ENCODE assay signal across 9 mouse cellular contexts in the genomic region with DNA sequence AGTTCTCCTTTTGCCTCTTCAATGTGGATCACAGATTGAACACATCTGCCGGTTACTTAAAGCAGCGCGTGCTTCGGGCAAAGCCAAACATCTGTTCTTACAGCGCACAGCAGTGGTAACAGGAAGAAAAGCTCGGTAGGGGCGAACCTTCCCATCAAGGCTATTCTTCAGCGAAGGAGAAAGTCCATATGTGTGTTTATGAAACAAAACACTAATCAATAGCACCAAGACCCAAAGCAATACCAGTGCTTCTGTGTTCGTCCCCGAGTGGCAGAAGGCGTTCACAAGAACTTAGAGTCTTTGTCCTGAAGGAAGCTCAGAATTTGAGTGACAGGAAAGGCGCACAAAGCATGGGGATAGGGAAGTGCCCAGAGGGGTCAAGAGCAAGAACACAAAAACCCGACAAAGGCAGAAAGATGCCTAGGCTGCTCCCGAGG. TPM values are rescaled to one million over a fixed set of nuclear protein-coding genes. Genes with fewer than 3 reads are reported as not detected.
A peak's percentile ranks its signal among the peaks of the same experiment; 100 is the strongest.
DNase-seq lines count a peak whose midpoint lies in the region; ATAC-seq and TF ChIP-seq lines count a peak whose summit lies in the region.
"Had no signal": no experiment of that assay in that cellular context is flagged by ENCODE, and none has a peak within 500 bp of the region (broad histone marks: within the 10 kb centered on the region; RNA-seq: fewer than 3 reads in every experiment).

No protein-coding gene starts in this region.

- no peaks in the 10 kb centered on the region for H3K27me3 ChIP-seq in kidney, postnatal 0 days (ENCODE audit: insufficient read depth, low read length)
- peaks cover 17% of the 10 kb centered on the region for H3K27me3 ChIP-seq in forebrain, embryonic 10.5 days (ENCODE audit: poor library complexity, severe bottlenecking)
- no peaks in the 10 kb centered on the region for H3K27me3 ChIP-seq in intestine, embryonic 16.5 days (replicated peaks; ENCODE audit: control insufficient read depth, insufficient read depth, low read length)
- no peaks in the 10 kb centered on the region for H3K27me3 ChIP-seq in neural tube, embryonic 12.5 days (replicated peaks)

- no peak for ATAC-seq in kidney, postnatal 0 days (replicated peaks; ENCODE audit: low FRiP score, low read depth)
- ATAC-seq in intestine, embryonic 16.5 days, result no peak; the same call in 1 of the 2 replicates
- no peak for ATAC-seq in neural tube, embryonic 12.5 days (ENCODE audit: low FRiP score, low read depth)

- H3K4me3 ChIP-seq in kidney, postnatal 0 days (replicated peaks; ENCODE audit: low read depth, low read length), result no peak overlapping the region
- peak overlapping the region; percentile 19 for H3K4me3 ChIP-seq in forebrain, embryonic 10.5 days
- H3K4me3 ChIP-seq in intestine, embryonic 16.5 days (ENCODE audit: low read length), result no peak overlapping the region
- H3K4me3 ChIP-seq in neural tube, embryonic 12.5 days, result no peak overlapping the region
- H3K4me3 ChIP-seq: erythroblast, embryonic 14.5 days had no signal

- H3K4me1 ChIP-seq in kidney, postnatal 0 days (replicated peaks; ENCODE audit: insufficient read depth, low read length), result peaks cover 7% of the 10 kb centered on the region
- H3K4me1 ChIP-seq in forebrain, embryonic 10.5 days, result peaks cover 56% of the 10 kb centered on the region
- no peaks in the 10 kb centered on the region for H3K4me1 ChIP-seq in intestine, embryonic 16.5 days (ENCODE audit: control insufficient read depth, insufficient read depth, low read length)
- H3K4me1 ChIP-seq in neural tube, embryonic 12.5 days, result peaks cover 16% of the 10 kb centered on the region; the same call in 1 of the 2 replicates

- H3K9me3 ChIP-seq in kidney, postnatal 0 days (replicated peaks; ENCODE audit: low read length), result no peaks in the 10 kb centered on the region
- no peaks in the 10 kb centered on the region for H3K9me3 ChIP-seq in forebrain, embryonic 10.5 days
- H3K9me3 ChIP-seq in intestine, embryonic 16.5 days (ENCODE audit: control insufficient read depth, low read length), result no peaks in the 10 kb centered on the region; the same call in 1 of the 2 replicates
- H3K9me3 ChIP-seq in neural tube, embryonic 12.5 days, result no peaks in the 10 kb centered on the region

- H3K36me3 ChIP-seq in kidney, postnatal 0 days (ENCODE audit: insufficient read depth, low read length), result peaks cover 8% of the 10 kb centered on the region
- peaks cover 17% of the 10 kb centered on the region for H3K36me3 ChIP-seq in forebrain, embryonic 10.5 days (replicated peaks)
- H3K36me3 ChIP-seq in intestine, embryonic 16.5 days (ENCODE audit: control insufficient read depth, insufficient read depth, low read length), result peaks cover 6% of the 10 kb centered on the region; the same call in 1 of the 2 replicates
- 0 out of 2 replicates have a peak, but pooled peaks cover 9% of the 10 kb centered on the region for H3K36me3 ChIP-seq in neural tube, embryonic 12.5 days

- no peak overlapping the region for H3K4me2 ChIP-seq in kidney, postnatal 0 days (ENCODE audit: low read length)
- H3K4me2 ChIP-seq in intestine, embryonic 16.5 days (ENCODE audit: low read depth, low read length), result 0 out of 2 replicates have a peak overlapping the region, but pooled peaks have one; percentile 1
- peak overlapping the region; percentile 10; the same call in 1 of the 2 replicates for H3K4me2 ChIP-seq in neural tube, embryonic 12.5 days (replicated peaks)

- H3K27ac ChIP-seq in kidney, postnatal 0 days, result no peak overlapping the region
- peak overlapping the region; percentile 81 for H3K27ac ChIP-seq in forebrain, embryonic 10.5 days
- no peak overlapping the region for H3K27ac ChIP-seq in intestine, embryonic 16.5 days (ENCODE audit: low read length)
- H3K27ac ChIP-seq in neural tube, embryonic 12.5 days, result no peak overlapping the region

- WGBS in kidney, postnatal 0 days, result 59% methylated on average over 14 of the region's 14 CpGs
- 46% methylated on average over 14 of the region's 14 CpGs for WGBS in forebrain, embryonic 10.5 days
- WGBS in intestine, embryonic 16.5 days, result 39% methylated on average over 14 of the region's 14 CpGs
- WGBS in neural tube, embryonic 12.5 days, result 51% methylated on average over 14 of the region's 14 CpGs

- DNase-seq in kidney, postnatal 0 days (ENCODE audit: low spot score), result peak; percentile 76
- no peak for DNase-seq in kidney, adult 9 months
- peak; percentile 56 for DNase-seq in forebrain, embryonic 10.5 days (ENCODE audit: extremely low spot score, low spot score)
- no peak for DNase-seq in right cerebral cortex, adult 18-20 months
- DNase-seq in heart, adult 8-10 months (ENCODE audit: low spot score), result no peak
- no peak for DNase-seq in heart, adult 9 months (ENCODE audit: low spot score in 2 of 2)

- TF ChIP-seq CTCF in kidney, postnatal 0 days (IDR thresholded peaks at IDR 0.05; ENCODE audit: low read depth), result no peak

- no peak overlapping the region for H3K9ac ChIP-seq in kidney, postnatal 0 days (ENCODE audit: low read depth, low read length)
- H3K9ac ChIP-seq in intestine, embryonic 16.5 days (ENCODE audit: low read depth, low read length), result no peak overlapping the region
- no peak overlapping the region for H3K9ac ChIP-seq in neural tube, embryonic 12.5 days

RNA-seq across cellular contexts. Expression of a gene that starts 27.1 kb away (rescaled TPM):
- polyA plus RNA-seq in kidney, postnatal 0 days (2015; fragmentation: Nextera tagmentation; extraction: Ambion mirVana), result 7.5 and 8.4 TPM in 2 replicates
- 4.1 and 4.9 TPM in 2 replicates for polyA plus RNA-seq in forebrain, embryonic 10.5 days (2016; fragmentation: Nextera tagmentation; extraction: Ambion mirVana)
- polyA plus RNA-seq in intestine, embryonic 16.5 days (2015; fragmentation: Nextera tagmentation; extraction: Ambion mirVana), result 6.1 and 6.6 TPM in 2 replicates
- polyA plus RNA-seq in neural tube, embryonic 12.5 days (2016; fragmentation: Nextera tagmentation; extraction: Ambion mirVana), result 9.6 and 11.6 TPM in 2 replicates
- total RNA-seq in heart, adult 8-10 months (2022), result 10 to 100 TPM; 14.3 to 28.1 (median 19.6) TPM

Comparison
In these comparisons a context has a peak if more than half of its experiments do, and no peak if none do; other contexts are left out.
1. DNase-seq: peak in kidney, postnatal 0 days (single experiment) and forebrain, embryonic 10.5 days (single experiment); none in kidney, adult 9 months (single experiment), right cerebral cortex, adult 18-20 months (single experiment), heart, adult 8-10 months (single experiment) and heart, adult 9 months (0 of 2).